Mouse (Mus musculus) heart, adult 11 months (tissue): ENCODE data around the gene Fer1l5.

Experiments
- DNase-seq: peaks from one replicate; pipeline ENCODE4 v3.0.0; 2022

Fer1l5 gene

GRCm38 (mm10) chr1:36433616-36434015 is 61.5 kb downstream of the Fer1l5 start:
- DNase-seq: no peak

GRCm38 (mm10) chr1:36435071-36435470 is 63.0 kb downstream of the Fer1l5 start:
- DNase-seq: no peak

GRCm38 (mm10) chr1:36436515-36436914 is 64.4 kb downstream of the Fer1l5 start:
- DNase-seq: no peak

GRCm38 (mm10) chr1:36437223-36437622 is 65.1 kb downstream of the Fer1l5 start:
- DNase-seq: no peak

- peak; percentile 96 for DNase-seq
Observed at GRCm38 (mm10) chr1:36441101-36441500, 69.0 kb downstream of the Fer1l5 start.

GRCm38 (mm10) chr1:36444471-36445464 is 72.7 kb downstream of the Fer1l5 start, which contains the start of gene Lman2l:
Gene Lman2l, minus strand, starts transcription at chr1:36445271.
- peak; percentile 100 for DNase-seq

- no peak for DNase-seq
Observed at GRCm38 (mm10) chr1:36445508-36445907, 73.4 kb downstream of the Fer1l5 start.

GRCm38 (mm10) chr1:36446106-36446824 is 74.2 kb downstream of the Fer1l5 start:
- DNase-seq: no peak

- no peak for DNase-seq
Observed at GRCm38 (mm10) chr1:36446841-36447240, 74.8 kb downstream of the Fer1l5 start.

GRCm38 (mm10) chr1:36454055-36454815 is 82.1 kb downstream of the Fer1l5 start:
- DNase-seq: no peak

GRCm38 (mm10) chr1:36457388-36458014 is 85.4 kb downstream of the Fer1l5 start:
- no peak for DNase-seq

- no peak for DNase-seq
Observed at GRCm38 (mm10) chr1:36458169-36458568, 86.1 kb downstream of the Fer1l5 start.

- DNase-seq: no peak
Observed at GRCm38 (mm10) chr1:36461829-36462228, 89.7 kb downstream of the Fer1l5 start.

- DNase-seq: no peak
Observed at GRCm38 (mm10) chr1:36465641-36466160, 93.6 kb downstream of the Fer1l5 start.

- no peak for DNase-seq
Observed at GRCm38 (mm10) chr1:36467446-36467845, 95.4 kb downstream of the Fer1l5 start.

- peak; percentile 97 for DNase-seq
Observed at GRCm38 (mm10) chr1:36469811-36470444, 97.8 kb downstream of the Fer1l5 start.

GRCm38 (mm10) chr1:36471181-36472105 is 99.4 kb downstream of the Fer1l5 start, which contains the start of gene Cnnm4:
Gene Cnnm4, plus strand, starts transcription at chr1:36471620.
- peak; percentile 99 for DNase-seq
